Mouse (Mus musculus) bone marrow macrophage, adult 2 months (primary cell): ENCODE measurements around the gene Itga4. TPM values are rescaled to one million over a fixed set of nuclear protein-coding genes. Genes with fewer than 3 reads are reported as not detected.

ENCODE experiments used
- H3K27ac ChIP-seq: 2 replicates; pipeline ENCODE4 v1.5.1; 2012; ENCODE audit warnings: low read depth, low read length; ENCODE audit not compliant: insufficient read depth
- H3K4me1 ChIP-seq: 2 replicates; pipeline ENCODE4 v1.6.1; 2012; ENCODE audit warnings: low read length; ENCODE audit not compliant: control insufficient read depth, insufficient read depth
- H3K4me3 ChIP-seq: 2 replicates; pipeline ENCODE4 v1.5.1; 2012; ENCODE audit warnings: mild to moderate bottlenecking, low read length, moderate library complexity; ENCODE audit not compliant: insufficient read depth
- CTCF ChIP-seq: IDR thresholded peaks from 2 replicates; pipeline ENCODE4 v1.5.1; 2012; ENCODE audit warnings: low read depth, mild to moderate bottlenecking, low read length, moderate library complexity
- POLR2A ChIP-seq: IDR thresholded peaks from 2 replicates; pipeline ENCODE4 v1.6.1; 2012; ENCODE audit warnings: mild to moderate bottlenecking, low read depth, low read length, borderline replicate concordance
- polyA plus RNA-seq: library from polyadenylated mRNA; stranded (reverse); fragments of >200 nt; gene quantifications from 2 replicates; pipeline ENCODE4 v1.2.4, GENCODE M21; 2012; ENCODE audit not compliant: missing spikeins, insufficient read depth, insufficient read length

Itga4 gene
- polyA plus RNA-seq, 1 experiment: 61.8 TPM

DNA sequence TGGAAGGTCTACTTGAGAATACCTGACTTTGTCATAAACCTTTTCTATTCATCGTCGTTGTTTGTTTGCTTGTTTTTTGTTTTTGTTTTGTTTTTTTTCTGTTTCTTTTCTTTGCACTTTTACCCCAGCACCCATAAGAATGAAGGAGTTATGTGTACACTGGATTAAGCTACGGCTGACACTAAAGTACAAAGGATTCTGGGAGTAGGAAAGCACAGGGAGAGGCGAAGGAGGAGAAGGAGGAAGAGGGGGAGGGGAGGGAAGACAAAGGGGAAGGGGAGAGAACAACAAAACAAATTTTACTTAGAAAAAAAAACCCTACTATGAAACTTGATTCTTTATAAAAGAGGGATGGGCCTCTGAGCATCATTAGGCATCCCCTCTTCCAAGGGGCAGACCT is 2.2 kb downstream of the Itga4 start:
- H3K27ac ChIP-seq: peak overlapping the region; percentile 27; the same call in 1 of the 2 replicates
- H3K4me3 ChIP-seq: peak overlapping the region; percentile 46
- TF ChIP-seq POLR2A: no peak
- TF ChIP-seq CTCF: no peak
- H3K4me1 ChIP-seq: peaks cover 46% of the 10 kb centered on the region

DNA sequence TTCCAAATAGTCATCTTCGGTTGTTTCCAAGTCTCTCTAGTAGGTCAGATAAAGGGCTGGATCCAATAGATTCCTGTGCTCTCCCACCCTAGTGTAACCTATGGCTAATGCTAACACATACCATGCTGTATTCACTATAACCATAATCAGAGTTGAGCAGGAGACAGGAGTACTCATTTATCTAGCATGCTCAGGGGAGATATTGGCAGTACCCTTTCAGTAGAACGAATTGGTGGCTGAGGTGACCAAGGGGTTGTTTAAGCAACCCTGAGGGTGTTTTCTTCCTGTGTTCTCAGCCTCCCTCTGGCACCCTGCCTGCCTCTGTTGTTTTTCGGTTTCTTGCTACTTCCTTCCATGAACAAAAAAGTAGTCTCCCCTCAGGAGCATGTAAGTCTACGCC is 4.1 kb downstream of the Itga4 start:
- peaks cover 30% of the 10 kb centered on the region for H3K4me1 ChIP-seq
- H3K4me3 ChIP-seq: no peak overlapping the region
- H3K27ac ChIP-seq: no peak overlapping the region
- no peak for TF ChIP-seq CTCF
- TF ChIP-seq POLR2A: no peak

DNA sequence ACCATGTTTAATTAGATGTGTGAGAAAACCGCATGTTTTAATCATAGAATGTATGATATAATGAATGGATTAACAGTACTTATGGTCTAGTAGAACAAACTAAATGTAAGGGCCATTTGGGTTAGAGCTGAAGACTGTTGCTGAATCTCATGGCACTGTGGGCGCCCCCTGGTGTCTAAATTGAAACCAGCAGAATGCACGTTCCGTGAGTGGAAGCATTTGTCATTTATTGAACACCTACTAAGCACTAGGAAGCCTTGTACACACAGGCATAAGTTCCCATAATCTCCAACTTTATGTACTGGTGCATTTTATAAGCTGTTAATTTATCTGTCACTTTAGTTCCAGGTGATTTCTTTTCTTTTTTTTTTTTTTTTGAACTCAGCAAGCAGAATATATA is 10.4 kb downstream of the Itga4 start:
- H3K4me1 ChIP-seq: peaks cover 31% of the 10 kb centered on the region
- no peak overlapping the region for H3K4me3 ChIP-seq
- no peak overlapping the region for H3K27ac ChIP-seq
- peak; percentile 34; the same call in 1 of the 2 replicates for TF ChIP-seq CTCF
- no peak for TF ChIP-seq POLR2A

DNA sequence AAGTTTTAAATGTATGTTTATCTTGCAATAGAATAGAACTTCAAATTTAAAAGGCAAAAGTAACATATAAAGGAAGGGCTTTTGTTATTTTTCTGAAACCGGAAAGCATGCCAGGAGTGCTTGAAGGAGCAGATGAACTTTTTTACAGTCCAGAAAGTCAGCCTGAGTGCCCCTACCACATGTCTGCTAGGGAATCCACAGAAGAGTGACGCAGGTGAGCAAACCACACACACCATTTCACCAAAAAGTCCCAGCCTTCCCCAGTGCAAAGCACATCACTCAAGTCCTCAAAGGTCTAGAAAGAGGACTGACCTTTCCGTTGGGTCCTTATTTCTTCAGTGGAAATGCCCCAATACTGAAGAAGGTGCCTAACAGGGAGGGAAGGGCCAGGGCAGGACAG is 11.3 kb downstream of the Itga4 start:
- TF ChIP-seq POLR2A (no peak), CTCF (no peak)
- H3K4me3 ChIP-seq: no peak overlapping the region
- no peak overlapping the region for H3K27ac ChIP-seq
- H3K4me1 ChIP-seq: peaks cover 29% of the 10 kb centered on the region

DNA sequence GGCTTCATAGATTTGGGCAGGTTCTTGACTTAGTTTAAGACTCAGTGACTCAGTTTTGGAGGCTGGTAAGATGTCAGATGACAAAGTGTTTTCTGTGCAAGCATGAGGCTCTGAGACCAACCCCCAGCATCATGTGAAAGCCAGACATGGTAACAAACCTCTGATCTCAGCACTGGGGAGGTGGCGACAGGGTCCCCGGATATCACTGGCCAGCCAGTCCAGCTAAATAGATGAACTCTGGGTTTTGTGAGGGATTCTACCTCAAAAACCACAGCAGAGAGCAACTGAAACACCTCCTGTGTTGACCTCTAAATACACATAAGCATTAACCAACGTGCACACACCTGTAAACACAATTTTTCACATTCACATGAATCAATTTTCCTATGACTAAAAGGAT is 12.0 kb downstream of the Itga4 start:
- H3K27ac ChIP-seq: no peak overlapping the region
- H3K4me3 ChIP-seq: no peak overlapping the region
- TF ChIP-seq CTCF (no peak), POLR2A (no peak)
- H3K4me1 ChIP-seq: peaks cover 25% of the 10 kb centered on the region

DNA sequence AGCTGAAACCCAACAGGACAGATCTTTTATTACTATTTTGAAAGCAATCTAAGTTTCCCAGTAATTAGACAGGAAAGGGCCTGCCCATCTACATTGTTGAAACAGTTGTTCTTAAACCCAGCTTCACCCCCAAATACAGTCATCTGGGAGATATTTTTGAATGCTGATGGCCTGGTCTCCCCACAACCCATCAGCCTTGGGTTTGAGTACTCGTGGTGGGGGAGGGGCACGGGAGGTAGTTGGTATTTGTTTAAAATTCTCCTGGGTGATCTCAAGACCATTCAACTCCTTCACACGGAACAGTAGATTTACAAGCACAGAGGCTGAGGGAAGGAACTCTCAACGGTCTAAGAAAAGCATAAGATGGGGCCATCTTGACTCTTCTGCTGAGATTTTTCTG is 13.6 kb downstream of the Itga4 start:
- Histone ChIP-seq H3K4me1 (peaks cover 24% of the 10 kb centered on the region), H3K4me3 (no peak overlapping the region)

DNA sequence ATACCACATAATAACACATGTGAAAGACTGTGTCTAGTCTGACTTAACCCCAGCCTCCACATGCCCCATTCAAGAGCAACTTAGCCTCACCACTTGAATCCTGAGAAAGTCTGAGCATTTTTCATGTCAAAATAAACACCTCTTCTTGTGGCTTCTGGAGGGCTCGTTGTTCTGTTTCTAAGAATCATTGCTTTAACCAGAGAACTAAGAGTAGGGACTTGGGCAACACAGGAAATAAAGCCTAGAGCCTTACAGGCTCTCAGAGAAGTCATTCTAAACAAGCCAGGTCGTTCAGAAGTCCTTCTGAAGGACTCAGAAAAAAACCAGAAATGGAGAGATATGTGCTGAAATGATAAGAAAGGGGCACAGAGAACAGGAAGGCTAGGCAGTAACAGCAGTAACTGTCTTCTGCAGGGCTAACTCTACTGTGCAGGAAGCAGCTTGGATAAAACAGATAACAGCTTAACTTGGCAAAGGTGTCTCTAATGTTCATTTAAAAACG is 14.9 kb downstream of the Itga4 start:
- H3K27ac ChIP-seq: no peak overlapping the region
- no peak for TF ChIP-seq POLR2A
- TF ChIP-seq CTCF: no peak
- H3K4me3 ChIP-seq: no peak overlapping the region
- peaks cover 23% of the 10 kb centered on the region for H3K4me1 ChIP-seq

More for the DNA sequence above, 13.6 kb downstream of the Itga4 start:
- H3K27ac ChIP-seq: no peak overlapping the region
- no peak for TF ChIP-seq CTCF
- no peak for TF ChIP-seq POLR2A

DNA sequence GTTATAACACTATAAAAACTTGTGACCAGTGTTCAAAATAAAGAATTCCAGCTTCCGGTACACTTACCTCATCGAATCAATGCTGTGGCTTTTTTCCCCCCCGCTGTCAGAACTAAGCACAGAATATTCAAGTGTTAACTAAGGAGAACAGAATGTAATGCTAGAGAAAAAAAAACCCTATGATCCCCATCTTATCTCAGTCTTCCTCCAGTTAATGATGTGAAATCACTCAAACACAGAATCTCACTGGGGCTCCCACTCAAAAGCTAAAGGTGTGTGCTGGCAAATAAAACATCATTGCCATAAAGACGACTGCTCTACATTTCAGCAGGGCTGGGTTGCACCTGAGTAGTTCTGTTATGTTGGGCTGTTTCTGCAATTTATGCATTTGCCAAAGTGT is 16.6 kb downstream of the Itga4 start:
- H3K27ac ChIP-seq: no peak overlapping the region
- TF ChIP-seq CTCF (no peak), POLR2A (no peak)
- H3K4me3 ChIP-seq: no peak overlapping the region
- peaks cover 19% of the 10 kb centered on the region for H3K4me1 ChIP-seq

DNA sequence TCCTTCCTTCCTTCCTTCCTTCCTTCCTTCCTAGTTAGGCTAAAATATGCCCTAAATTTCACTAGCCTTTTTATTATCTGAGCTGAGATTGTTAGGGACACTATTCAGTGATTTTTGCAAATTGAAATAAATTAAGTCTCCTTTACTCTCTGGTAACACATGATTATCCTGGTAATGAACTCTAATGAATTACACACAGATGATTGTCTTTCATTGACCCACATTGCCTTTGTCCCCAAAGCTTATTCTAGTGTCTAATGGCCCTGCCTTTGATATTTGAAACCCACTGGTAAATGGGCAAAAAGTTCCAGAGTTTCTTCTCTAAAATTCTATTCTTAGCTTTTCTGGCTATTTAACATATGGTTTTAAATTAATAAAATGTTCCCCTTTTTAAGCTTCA is 23.4 kb downstream of the Itga4 start:
- TF ChIP-seq CTCF: no peak
- TF ChIP-seq POLR2A: no peak
- H3K4me1 ChIP-seq: no peaks in the 10 kb centered on the region
- H3K4me3 ChIP-seq: no peak overlapping the region
- no peak overlapping the region for H3K27ac ChIP-seq

DNA sequence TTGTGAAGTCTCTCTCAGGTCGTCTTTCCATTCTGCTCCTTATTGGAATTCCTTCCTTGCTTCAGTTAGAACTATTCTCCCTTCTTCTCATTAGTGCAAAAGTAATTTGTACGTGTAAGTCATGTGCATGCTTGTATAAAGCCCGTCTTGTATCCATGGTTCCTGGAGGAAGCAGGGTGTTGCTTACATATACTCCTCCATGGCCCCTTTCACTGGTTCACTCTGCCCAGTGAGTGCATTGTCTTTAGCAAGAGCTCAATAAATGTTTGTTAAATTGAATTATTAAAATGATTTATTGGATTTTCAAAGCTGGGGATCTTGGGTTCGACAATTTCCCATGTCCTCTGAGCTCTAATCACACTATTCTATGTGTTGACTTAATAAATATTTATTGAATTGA is 29.0 kb downstream of the Itga4 start:
- H3K27ac ChIP-seq: no peak overlapping the region
- no peak for TF ChIP-seq POLR2A
- no peak for TF ChIP-seq CTCF
- no peaks in the 10 kb centered on the region for H3K4me1 ChIP-seq
- no peak overlapping the region for H3K4me3 ChIP-seq

DNA sequence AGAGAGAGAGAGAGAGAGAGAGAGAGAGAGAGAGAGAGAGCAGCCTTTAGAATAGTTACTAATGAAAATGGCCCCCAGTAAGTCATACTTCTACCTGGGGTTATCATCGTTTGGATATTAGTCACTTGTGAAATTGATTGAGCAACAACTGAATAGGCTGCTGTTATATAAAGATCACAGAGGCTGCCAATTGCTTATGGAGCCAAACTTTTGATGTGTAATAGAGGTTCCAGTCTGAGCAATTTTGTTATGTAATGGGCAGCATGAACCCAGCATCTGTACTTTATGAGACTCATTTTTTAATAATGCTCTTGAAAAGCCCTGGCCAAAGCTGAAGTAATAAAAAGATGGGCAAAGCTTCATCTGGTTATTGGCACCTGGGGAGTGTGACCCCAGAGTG is 34.9 kb downstream of the Itga4 start:
- H3K4me3 ChIP-seq: no peak overlapping the region
- no peak overlapping the region for H3K27ac ChIP-seq
- TF ChIP-seq POLR2A (no peak), CTCF (no peak)
- H3K4me1 ChIP-seq: peaks cover 5% of the 10 kb centered on the region
